Mouse (Mus musculus) heart, adult 2 months (tissue): ENCODE measurements at regions not wholly inside any gene's neighbourhood (a gene's known extent, or its start where the extent isn't known, plus 50 kb on each side); places are given as distances from the start of the nearest gene placed in this dataset.

Experiments
- CTCF ChIP-seq: fragments of 200-600 bp; IDR thresholded peaks from 2 replicates; pipeline ENCODE4 v1.8.1; 2022; ENCODE audit warnings: antibody characterized with exemption, mild to moderate bottlenecking, moderate library complexity
- EP300 ChIP-seq: fragments of 200-500 bp; IDR thresholded peaks from 2 replicates; pipeline ENCODE4 v1.6.1; 2011; ENCODE audit warnings: low read depth, low read length, control low read depth; ENCODE audit not compliant: insufficient read depth
- POLR2A ChIP-seq: fragments of 200-500 bp; IDR thresholded peaks from 2 replicates; pipeline ENCODE4 v1.6.1; 2011; ENCODE audit warnings: mild to moderate bottlenecking, low read depth, low read length, control low read depth; ENCODE audit not compliant: insufficient read depth

DNA sequence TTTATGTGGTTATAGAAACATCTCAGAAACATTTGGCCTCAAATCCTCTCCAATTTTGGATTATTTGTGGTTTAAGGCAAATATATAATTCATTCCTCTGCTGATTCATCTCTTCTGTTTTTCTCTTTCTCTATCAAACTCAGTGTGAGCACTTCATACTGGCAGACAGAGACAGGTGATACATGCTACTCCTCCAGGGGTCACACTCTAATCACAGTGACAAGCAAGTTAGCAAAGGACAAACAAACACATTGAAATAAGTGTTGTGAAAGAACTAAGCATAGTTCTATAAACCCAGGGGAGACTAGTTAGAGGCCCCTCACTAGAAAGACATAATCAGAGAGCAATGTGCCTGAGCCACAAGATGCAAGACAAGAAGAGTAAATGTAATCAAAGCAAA, 101.3 kb upstream of the Klf6 start:
- TF ChIP-seq CTCF (no peak), POLR2A (no peak), EP300 (no peak)
